Mouse (Mus musculus) heart, embryonic 11.5 days (tissue): ENCODE data around the gene Gm7102. TPM values are rescaled to one million over a fixed set of nuclear protein-coding genes. Genes with fewer than 3 reads are reported as not detected.

ENCODE experiments used
- ATAC-seq: fragments of 200-750 bp; cut with Nextera tagmentation; replicated peaks from 2 replicates; pipeline ENCODE4 v1.8.0; 2017; ENCODE audit warnings: moderate library complexity; ENCODE audit not compliant: insufficient number of reproducible peaks, low FRiP score, low TSS enrichment
- H3K27ac ChIP-seq: fragments of 300-500 bp; sonication (generic); 2 replicates; pipeline ENCODE4 v1.5.1; 2014; ENCODE audit warnings: mild to moderate bottlenecking, low read depth, low read length
- H3K27me3 ChIP-seq: fragments of 300-500 bp; sonication (generic); 2 replicates; pipeline ENCODE4 v1.6.1; 2014; ENCODE audit warnings: mild to moderate bottlenecking, low read length, mixed read lengths; ENCODE audit not compliant: control insufficient read depth, insufficient read depth
- H3K36me3 ChIP-seq: fragments of 300-500 bp; sonication (generic); 2 replicates; pipeline ENCODE4 v1.6.1; 2014; ENCODE audit warnings: mild to moderate bottlenecking, low read length, moderate library complexity, mixed read lengths; ENCODE audit not compliant: control insufficient read depth, insufficient read depth
- H3K4me1 ChIP-seq: fragments of 300-500 bp; sonication (generic); 2 replicates; pipeline ENCODE4 v1.6.1; 2014; ENCODE audit warnings: low read length; ENCODE audit not compliant: control insufficient read depth, insufficient read depth
- H3K4me2 ChIP-seq: fragments of 300-500 bp; sonication (generic); 2 replicates; pipeline ENCODE4 v1.6.1; 2014; ENCODE audit warnings: mild to moderate bottlenecking, moderate library complexity
- H3K4me3 ChIP-seq: fragments of 300-500 bp; sonication (generic); 2 replicates; pipeline ENCODE4 v1.5.1; 2014; ENCODE audit warnings: low read depth, low read length
- H3K9ac ChIP-seq: fragments of 300-500 bp; sonication (generic); 2 replicates; pipeline ENCODE4 v1.6.1; 2014; ENCODE audit warnings: mild to moderate bottlenecking, low read depth, low read length, moderate library complexity
- H3K9me3 ChIP-seq: fragments of 300-500 bp; sonication (generic); replicated peaks from 2 replicates; pipeline ENCODE4 v1.6.1; 2016; ENCODE audit warnings: low read length; ENCODE audit not compliant: control insufficient read depth
- WGBS: fragments of 180-500 bp; shearing (Covaris S2); extraction: QIAGEN DNeasy Blood & Tissue Kit; methylation state at CpG from one replicate; pipeline ENCODE4 v1.1.7; 2014; ENCODE audit not compliant: insufficient replicate concordance; 5-methylcytosine and 5-hydroxymethylcytosine counted together
- polyA plus RNA-seq: library from polyadenylated mRNA; unstranded; fragments of >200 nt; fragmentation: Nextera tagmentation; extraction: Ambion mirVana; gene quantifications from 2 replicates; pipeline ENCODE4 v1.2.1, GENCODE M21; 2014

Gm7102 gene
- polyA plus RNA-seq, 1 experiment from 2014 or later = 0.24 TPM

DNA sequence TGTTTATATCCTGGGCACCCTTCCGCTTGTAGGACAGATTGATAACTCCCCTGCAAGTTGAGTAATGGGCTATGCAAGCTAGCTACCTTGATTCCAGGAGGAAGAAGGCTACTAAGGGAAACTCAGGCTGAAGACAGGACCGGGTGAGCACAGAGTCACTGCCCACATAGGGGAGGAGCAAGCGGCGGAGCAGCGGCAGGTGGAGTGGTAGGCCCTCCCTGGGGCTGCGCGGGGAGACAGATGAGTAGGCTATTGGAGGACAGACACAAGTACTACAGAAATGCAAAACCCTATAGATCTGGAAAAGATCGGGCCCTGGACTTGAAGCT lies 24.8 kb downstream of the Gm7102 start:
- Histone ChIP-seq H3K4me1 (no peaks in the 10 kb centered on the region), H3K9me3 (no peaks in the 10 kb centered on the region), H3K27ac (no peak overlapping the region), H3K27me3 (no peaks in the 10 kb centered on the region), H3K36me3 (no peaks in the 10 kb centered on the region), H3K4me3 (peak overlapping the region; percentile 46), H3K9ac (peak overlapping the region; percentile 62; the same call in 1 of the 2 replicates), H3K4me2 (peak overlapping the region; percentile 80)
- 7% methylated on average over 8 of the region's 8 CpGs for WGBS
- ATAC-seq = peak; percentile 52; the same call in 1 of the 2 replicates

DNA sequence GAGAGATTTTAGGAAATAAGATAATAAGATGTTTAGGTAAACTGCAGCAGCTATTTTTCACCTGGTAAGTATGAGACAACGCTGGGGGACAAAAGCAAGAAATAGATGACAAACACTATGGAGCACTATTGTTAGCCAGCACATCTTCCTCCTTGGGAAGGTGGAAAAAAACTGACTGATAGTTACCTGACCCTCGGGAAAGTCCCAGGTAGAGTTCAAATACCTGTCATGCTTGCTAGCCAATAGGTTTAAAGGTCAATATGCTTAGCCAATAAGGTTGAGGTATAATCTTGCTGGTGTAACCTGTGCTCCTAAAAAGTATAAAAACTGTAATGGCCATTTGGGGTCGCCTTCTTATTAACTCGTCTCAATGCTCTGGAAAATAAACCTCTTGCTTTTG lies 34.8 kb downstream of the Gm7102 start:
- Histone ChIP-seq H3K4me3 (peak overlapping the region; percentile 92), H3K36me3 (no peaks in the 10 kb centered on the region; the same call in 1 of the 2 replicates), H3K27me3 (no peaks in the 10 kb centered on the region), H3K9me3 (no peaks in the 10 kb centered on the region), H3K27ac (no peak overlapping the region; the same call in 1 of the 2 replicates), H3K9ac (no peak overlapping the region; the same call in 1 of the 2 replicates), H3K4me2 (peak overlapping the region; percentile 77), H3K4me1 (peaks cover 5% of the 10 kb centered on the region)
- WGBS = 18% methylated on average over 4 of the region's 4 CpGs
- ATAC-seq = no peak

GRCm38 (mm10) chr19:61140342-61141206 lies 35.5 kb downstream of the Gm7102 start, which contains the start of gene Zfp950:
Zfp950 (minus strand) TSS chr19:61140840.
- H3K36me3 ChIP-seq = no peaks in the 10 kb centered on the region; the same call in 1 of the 2 replicates
- H3K4me2 ChIP-seq = peak within 1 kb of the TSS; percentile 77
- H3K9me3 ChIP-seq = no peaks in the 10 kb centered on the region
- peak within 1 kb of the TSS; percentile 86 for H3K9ac ChIP-seq
- peak within 1 kb of the TSS; percentile 92 for H3K4me3 ChIP-seq
- peak within 1 kb of the TSS; percentile 35; the same call in 1 of the 2 replicates for H3K27ac ChIP-seq
- WGBS = under 1% methylated on average over 18 of the region's 18 CpGs
- peak; percentile 99 for ATAC-seq
- no peaks in the 10 kb centered on the region for H3K27me3 ChIP-seq
- H3K4me1 ChIP-seq = peaks cover 5% of the 10 kb centered on the region

DNA sequence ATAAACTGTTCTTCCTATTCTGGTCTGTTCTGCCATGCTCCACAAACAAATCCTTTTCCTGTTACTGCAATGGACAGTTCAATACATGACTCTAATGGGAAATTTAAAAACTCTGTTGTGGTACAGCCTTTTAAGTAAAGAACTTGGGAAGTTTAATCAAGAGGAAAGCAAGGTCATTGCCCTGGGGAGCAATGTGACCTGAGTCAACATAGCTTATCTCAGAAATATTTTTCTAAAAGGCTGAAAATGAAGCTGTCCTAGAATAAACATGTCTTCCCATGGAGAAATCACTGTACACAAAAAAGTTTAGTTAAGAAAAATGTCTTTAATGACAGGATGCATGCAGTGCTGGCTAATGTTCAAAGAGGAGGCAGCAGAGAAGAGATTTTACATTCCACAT lies 37.5 kb downstream of the Gm7102 start:
- Histone ChIP-seq H3K4me2 (no peak overlapping the region), H3K9me3 (no peaks in the 10 kb centered on the region), H3K4me1 (peaks cover 5% of the 10 kb centered on the region), H3K27ac (no peak overlapping the region), H3K36me3 (no peaks in the 10 kb centered on the region; the same call in 1 of the 2 replicates), H3K4me3 (no peak overlapping the region), H3K9ac (no peak overlapping the region), H3K27me3 (no peaks in the 10 kb centered on the region)
- no peak for ATAC-seq

DNA sequence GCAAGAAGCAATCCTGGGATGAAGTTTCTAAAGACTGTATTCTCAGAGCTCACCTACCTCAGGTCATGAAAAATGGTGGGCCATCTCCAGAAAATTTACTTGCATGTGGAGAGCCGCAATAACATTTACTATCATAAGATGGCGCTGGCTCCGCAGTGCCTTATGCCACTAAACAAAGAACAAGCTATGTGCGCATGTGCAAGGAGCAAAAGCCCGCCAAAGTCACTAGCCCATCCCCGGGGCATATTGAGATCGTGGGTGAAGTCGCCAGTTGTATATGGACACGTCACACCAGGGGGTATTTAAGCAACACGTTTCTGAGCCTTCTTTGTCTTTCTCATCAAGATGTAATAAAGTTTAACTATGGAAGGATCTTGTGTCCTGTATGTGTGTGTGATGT lies 45.0 kb downstream of the Gm7102 start:
- Histone ChIP-seq H3K9ac (no peak overlapping the region), H3K36me3 (no peaks in the 10 kb centered on the region; the same call in 1 of the 2 replicates), H3K4me1 (no peaks in the 10 kb centered on the region), H3K27ac (no peak overlapping the region), H3K27me3 (no peaks in the 10 kb centered on the region), H3K9me3 (no peaks in the 10 kb centered on the region), H3K4me2 (no peak overlapping the region), H3K4me3 (no peak overlapping the region)
- no peak for ATAC-seq
- 85% methylated on average over 10 of the region's 10 CpGs for WGBS

Other genes starting within 250 kb of the Gm7102 start
- 25.9 and 26.3 TPM in 2 replicates for gene Zfp950, start 35.5 kb downstream of the Gm7102 start, polyA plus RNA-seq
- gene Gm6020, start 7.6 kb upstream of the Gm7102 start, polyA plus RNA-seq = not detected in 2 replicates
- 25.6 and 29.6 TPM in 2 replicates for gene Csf2ra, start 52.1 kb upstream of the Gm7102 start, polyA plus RNA-seq
- not detected in 2 replicates for gene Gm21060, start 120.8 kb upstream of the Gm7102 start, polyA plus RNA-seq